In genomic region chr2:168006489-168006888, GRCm38 (mm10) we compare ENCODE assay signal across 26 mouse cellular contexts. TPM values are rescaled to one million over a fixed set of nuclear protein-coding genes. Genes with fewer than 3 reads are reported as not detected.
A peak's percentile ranks its signal among the peaks of the same experiment; 100 is the strongest.
DNase-seq lines count a peak whose midpoint lies in the region; ATAC-seq and TF ChIP-seq lines count a peak whose summit lies in the region.
"Had no signal": no experiment of that assay in that cellular context is flagged by ENCODE, and none has a peak within 500 bp of the region (broad histone marks: within the 10 kb centered on the region; RNA-seq: fewer than 3 reads in every experiment).

No protein-coding gene starts in this region.

- no peaks in the 10 kb centered on the region for H3K9me3 ChIP-seq in hindbrain, embryonic 10.5 days
- no peaks in the 10 kb centered on the region for H3K9me3 ChIP-seq in hindbrain, embryonic 16.5 days (ENCODE audit: control insufficient read depth, low read length)
- H3K9me3 ChIP-seq in intestine, embryonic 16.5 days (ENCODE audit: control insufficient read depth, low read length), result no peaks in the 10 kb centered on the region
- H3K9me3 ChIP-seq: embryonic facial prominence, embryonic 12.5 days; hindbrain, embryonic 15.5 days; liver, embryonic 15.5 days; midbrain, embryonic 10.5 days had no signal

- no peak overlapping the region for H3K9ac ChIP-seq in hindbrain, embryonic 16.5 days (ENCODE audit: low read depth, low read length)
- H3K9ac ChIP-seq in intestine, embryonic 16.5 days (ENCODE audit: low read depth, low read length), result peak overlapping the region; percentile 53
- H3K9ac ChIP-seq: embryonic facial prominence, embryonic 12.5 days; hindbrain, embryonic 15.5 days; liver, embryonic 15.5 days had no signal

- DNase-seq in hindbrain, embryonic 10.5 days (ENCODE audit: low spot score), result no peak
- DNase-seq in kidney, adult 9 months, result peak; percentile 68
- peak; percentile 72 to 73 for DNase-seq in kidney, postnatal 36 days
- no peak for DNase-seq in layer of hippocampus, adult 9-10 months (ENCODE audit: low spot score)
- no peak for DNase-seq in gastrocnemius, adult 2 months
- no peak for DNase-seq in ovary, postnatal 14 days (ENCODE audit: low spot score)
- DNase-seq: adrenal gland, adult 2 months; B cell, adult 2 months; cerebellum, adult 18-20 months; cerebellum, postnatal 14 days; gastrocnemius, postnatal 10 days; heart, postnatal 4 days; right cerebral cortex, postnatal 14 days; thymus, postnatal 14 days had no signal

- intact Hi-C loops in gastrocnemius, adult 2 months (cut with DNase I), result no loop called here

- peaks cover 75% of the 10 kb centered on the region for H3K4me1 ChIP-seq in hindbrain, embryonic 10.5 days (replicated peaks)
- peaks cover 4% of the 10 kb centered on the region; the same call in 1 of the 2 replicates for H3K4me1 ChIP-seq in hindbrain, embryonic 16.5 days (ENCODE audit: control insufficient read depth, insufficient read depth, low read depth, low read length)
- H3K4me1 ChIP-seq in intestine, embryonic 16.5 days (ENCODE audit: control insufficient read depth, insufficient read depth, low read length), result peaks cover 43% of the 10 kb centered on the region

- ATAC-seq in hindbrain, embryonic 16.5 days, result no peak
- ATAC-seq in intestine, embryonic 16.5 days, result peak; percentile 39
- ATAC-seq: forebrain, embryonic 14.5 days had no signal

- no peaks in the 10 kb centered on the region for H3K27me3 ChIP-seq in hindbrain, embryonic 10.5 days (ENCODE audit: insufficient read depth, poor library complexity, severe bottlenecking)
- no peaks in the 10 kb centered on the region for H3K27me3 ChIP-seq in hindbrain, embryonic 16.5 days (replicated peaks; ENCODE audit: control insufficient read depth, insufficient read depth, low read length)
- no peaks in the 10 kb centered on the region for H3K27me3 ChIP-seq in intestine, embryonic 16.5 days (replicated peaks; ENCODE audit: control insufficient read depth, insufficient read depth, low read length)
- H3K27me3 ChIP-seq: embryonic facial prominence, embryonic 12.5 days; hindbrain, embryonic 15.5 days; liver, embryonic 15.5 days had no signal

- H3K4me3 ChIP-seq in hindbrain, embryonic 10.5 days, result no peak overlapping the region
- no peak overlapping the region for H3K4me3 ChIP-seq in hindbrain, embryonic 16.5 days (ENCODE audit: low read length)
- no peak overlapping the region for H3K4me3 ChIP-seq in intestine, embryonic 16.5 days (ENCODE audit: low read length)
- H3K4me3 ChIP-seq in gastrocnemius, adult 2 months, result no peak overlapping the region
- H3K4me3 ChIP-seq: embryonic facial prominence, embryonic 12.5 days; hindbrain, embryonic 15.5 days; liver, embryonic 15.5 days; midbrain, embryonic 10.5 days had no signal

- H3K4me2 ChIP-seq in hindbrain, embryonic 16.5 days (ENCODE audit: low read length), result no peak overlapping the region
- H3K4me2 ChIP-seq in intestine, embryonic 16.5 days (ENCODE audit: low read depth, low read length), result no peak overlapping the region
- H3K4me2 ChIP-seq: embryonic facial prominence, embryonic 12.5 days; heart, embryonic 11.5 days; hindbrain, embryonic 15.5 days; liver, embryonic 15.5 days had no signal

- no peak for TF ChIP-seq CTCF in gastrocnemius, adult 2 months (IDR thresholded peaks at IDR 0.05)

- WGBS in hindbrain, embryonic 10.5 days, result 78% methylated on average over 6 of the region's 6 CpGs
- WGBS in hindbrain, embryonic 16.5 days, result 91% methylated on average over 6 of the region's 6 CpGs
- 72% methylated on average over 6 of the region's 6 CpGs for WGBS in intestine, embryonic 16.5 days

- no peaks in the 10 kb centered on the region for H3K36me3 ChIP-seq in hindbrain, embryonic 10.5 days
- no peaks in the 10 kb centered on the region for H3K36me3 ChIP-seq in hindbrain, embryonic 16.5 days (ENCODE audit: control insufficient read depth, insufficient read depth, low read length)
- H3K36me3 ChIP-seq in intestine, embryonic 16.5 days (ENCODE audit: control insufficient read depth, insufficient read depth, low read length), result no peaks in the 10 kb centered on the region
- H3K36me3 ChIP-seq: embryonic facial prominence, embryonic 12.5 days; hindbrain, embryonic 15.5 days; liver, embryonic 15.5 days; midbrain, embryonic 10.5 days had no signal

- H3K27ac ChIP-seq in hindbrain, embryonic 10.5 days, result peak overlapping the region; percentile 17; the same call in 1 of the 2 replicates
- H3K27ac ChIP-seq in hindbrain, embryonic 16.5 days (ENCODE audit: low read depth, low read length), result no peak overlapping the region
- H3K27ac ChIP-seq in intestine, embryonic 16.5 days (ENCODE audit: low read length), result peak overlapping the region; percentile 38
- no peak overlapping the region for H3K27ac ChIP-seq in gastrocnemius, adult 2 months
- H3K27ac ChIP-seq: embryonic facial prominence, embryonic 12.5 days; hindbrain, embryonic 15.5 days; kidney, postnatal 0 days; liver, embryonic 15.5 days; macrophage; midbrain, embryonic 10.5 days had no signal

RNA-seq across cellular contexts. Expression of gene Ripor3, which starts 3.9 kb away (rescaled TPM):
- polyA plus RNA-seq in hindbrain, embryonic 10.5 days (2016; fragmentation: Nextera tagmentation; extraction: Ambion mirVana), result 0.57 and 0.71 TPM in 2 replicates
- polyA plus RNA-seq in hindbrain, embryonic 16.5 days (2015; fragmentation: Nextera tagmentation; extraction: Ambion mirVana), result 0.19 and 0.70 TPM in 2 replicates
- polyA plus RNA-seq in intestine, embryonic 16.5 days (2015; fragmentation: Nextera tagmentation; extraction: Ambion mirVana), result 2.7 and 3.1 TPM in 2 replicates
- under 1 TPM; 0.20 to 0.33 TPM for total RNA-seq in gastrocnemius, adult 2 months (2021)
- total RNA-seq: granulocyte monocyte progenitor cell, adult 5-6 weeks; MEL had no signal
- polyA plus RNA-seq: macrophage had no signal

Comparison
In these comparisons a context has a peak if more than half of its experiments do, and no peak if none do; other contexts are left out.
1. H3K27ac ChIP-seq: peak in hindbrain, embryonic 10.5 days (single experiment) and intestine, embryonic 16.5 days (single experiment); none in hindbrain, embryonic 16.5 days (single experiment) and gastrocnemius, adult 2 months (single experiment).
2. DNase-seq: peak in kidney, adult 9 months (single experiment) and kidney, postnatal 36 days (2 of 2); none in hindbrain, embryonic 10.5 days (single experiment), layer of hippocampus, adult 9-10 months (single experiment), gastrocnemius, adult 2 months (single experiment) and ovary, postnatal 14 days (single experiment).